Mouse (Mus musculus): ENCODE data around the gene Gm17693. TPM values are rescaled to one million over a fixed set of nuclear protein-coding genes. Genes with fewer than 3 reads are reported as not detected.

The Gm17693 gene
- polyA plus RNA-seq (2014; fragmentation: Illumina TruSeq; extraction: RNeasy Lipid Tissue Mini Kit (QIAGEN cat#74804); ENCODE audit: insufficient read depth, low read depth, low replicate concordance): not detected

DNA sequence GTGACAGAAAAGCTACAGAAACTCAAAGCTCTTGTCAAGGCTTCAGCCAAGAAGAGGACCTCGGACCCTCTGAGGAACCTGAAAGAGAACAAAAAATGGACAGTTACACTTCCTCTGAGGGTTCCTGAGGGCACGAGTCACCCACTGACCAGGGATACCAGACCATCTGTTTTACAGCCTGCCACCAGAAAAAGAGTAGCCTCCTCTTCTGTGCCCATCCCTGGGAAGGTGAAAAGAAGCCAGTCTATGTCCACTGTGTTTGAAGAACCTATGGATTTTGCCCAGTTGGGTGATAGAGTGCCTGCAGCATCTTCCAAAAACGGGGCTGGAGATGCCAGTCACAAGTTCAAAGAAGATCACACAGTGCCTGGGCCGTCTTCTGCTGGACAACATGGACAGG, at the start of gene Gm17693:
TSS of gene Gm17693 (plus strand) at position 301 of the 400 bp plus-strand sequence.

